Mouse (Mus musculus) kidney, adult 2 months (tissue): ENCODE measurements around the gene Fbxo39. TPM values are rescaled to one million over a fixed set of nuclear protein-coding genes. Genes with fewer than 3 reads are reported as not detected.

ENCODE experiments used
- DNase-seq: peaks from one replicate; pipeline ENCODE4 v3.0.0; 2021
- H3K27ac ChIP-seq: fragments of 200-500 bp; 2 replicates; pipeline ENCODE4 v1.5.1; 2012; ENCODE audit warnings: low read depth, low read length, control low read depth, inconsistent platforms; ENCODE audit not compliant: insufficient read depth
- H3K27me3 ChIP-seq: fragments of 200-500 bp; replicated peaks from 2 replicates; pipeline ENCODE4 v1.6.1; 2012; ENCODE audit warnings: mild to moderate bottlenecking, moderate library complexity, low read length, inconsistent platforms; ENCODE audit not compliant: control insufficient read depth, insufficient read depth
- H3K36me3 ChIP-seq: fragments of 200-500 bp; 2 replicates; pipeline ENCODE4 v1.6.1; 2012; ENCODE audit warnings: mild to moderate bottlenecking, moderate library complexity, low read length, inconsistent platforms; ENCODE audit not compliant: control insufficient read depth, insufficient read depth
- H3K4me1 ChIP-seq: fragments of 200-500 bp; 2 replicates; pipeline ENCODE4 v1.6.1; 2011; ENCODE audit warnings: low read length; ENCODE audit not compliant: control insufficient read depth, insufficient read depth
- H3K4me3 ChIP-seq: fragments of 200-500 bp; 2 replicates; pipeline ENCODE4 v1.5.1; 2011; ENCODE audit warnings: mild to moderate bottlenecking, low read depth, low read length, control low read depth; ENCODE audit not compliant: insufficient read depth
- CTCF ChIP-seq: fragments of 200-500 bp; conservative IDR thresholded peaks from 2 replicates; pipeline ENCODE4 v1.5.1; 2011; ENCODE audit warnings: low read depth, mild to moderate bottlenecking, control low read depth, low read length, moderate library complexity, mixed read lengths; ENCODE audit not compliant: insufficient read depth, insufficient read length
- POLR2A ChIP-seq: fragments of 200-500 bp; IDR thresholded peaks from one replicate; pipeline ENCODE4 v1.6.1; 2011; ENCODE audit warnings: low read depth, low read length, control low read depth
- WGBS: fragments of 180-500 bp; shearing (Covaris S2); methylation state at CpG from one replicate; pipeline ENCODE4 v1.1.7; 2018; 5-methylcytosine and 5-hydroxymethylcytosine counted together
- polyA plus RNA-seq: library from polyadenylated mRNA; depleted of rRNA; stranded (reverse); fragments of >200 nt; gene quantifications from 2 replicates; pipeline ENCODE4 v1.2.3, GENCODE M21; 2012

The Fbxo39 gene
- polyA plus RNA-seq, 1 experiment = 0.11 TPM

DNA sequence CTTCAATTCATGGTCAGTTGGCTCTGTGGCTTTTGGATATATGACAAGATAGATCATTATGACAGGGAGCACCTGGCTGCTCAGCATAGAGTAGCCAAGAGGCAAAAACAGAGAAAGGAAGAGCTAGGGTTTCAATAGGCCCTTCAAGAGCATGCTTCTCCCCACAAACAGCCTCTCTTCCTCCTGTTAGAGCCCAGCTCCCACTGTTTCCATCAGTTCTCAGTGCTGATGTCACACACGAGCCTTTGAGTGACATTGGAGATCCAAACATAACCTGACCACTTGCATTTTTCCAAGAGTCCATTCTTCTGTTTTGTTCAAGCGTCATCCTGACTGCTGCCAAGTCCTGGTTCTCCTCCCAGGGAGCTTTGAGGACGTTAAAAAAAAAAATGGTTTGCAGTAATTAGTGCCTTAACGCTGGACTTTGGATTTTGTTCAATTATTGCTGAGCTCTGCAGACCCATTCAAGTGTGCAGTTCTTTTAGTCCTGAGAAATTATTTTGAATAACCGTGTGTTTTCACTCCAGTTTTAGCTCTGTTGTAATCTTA lies 32.3 kb upstream of the Fbxo39 start:
- H3K36me3 ChIP-seq = no peaks in the 10 kb centered on the region
- 29% methylated on average over 5 of the region's 5 CpGs for WGBS
- DNase-seq = peak; percentile 86
- TF ChIP-seq CTCF (no peak), POLR2A (no peak)
- H3K4me1 ChIP-seq = peaks cover 18% of the 10 kb centered on the region; the same call in 1 of the 2 replicates
- H3K4me3 ChIP-seq = no peak overlapping the region
- H3K27ac ChIP-seq = peak overlapping the region; percentile 79
- H3K27me3 ChIP-seq = no peaks in the 10 kb centered on the region

- TF ChIP-seq POLR2A (no peak), CTCF (no peak)
- Histone ChIP-seq H3K36me3 (no peaks in the 10 kb centered on the region), H3K4me3 (no peak overlapping the region), H3K4me1 (peaks cover 18% of the 10 kb centered on the region; the same call in 1 of the 2 replicates), H3K27ac (peak overlapping the region; percentile 71; the same call in 1 of the 2 replicates), H3K27me3 (no peaks in the 10 kb centered on the region)
- DNase-seq = peak; percentile 79
- 75% methylated on average over 16 of the region's 16 CpGs for WGBS
These were observed 30.6 kb upstream of the Fbxo39 start for GRCm38 (mm10) chr11:72283486-72284224.

DNA sequence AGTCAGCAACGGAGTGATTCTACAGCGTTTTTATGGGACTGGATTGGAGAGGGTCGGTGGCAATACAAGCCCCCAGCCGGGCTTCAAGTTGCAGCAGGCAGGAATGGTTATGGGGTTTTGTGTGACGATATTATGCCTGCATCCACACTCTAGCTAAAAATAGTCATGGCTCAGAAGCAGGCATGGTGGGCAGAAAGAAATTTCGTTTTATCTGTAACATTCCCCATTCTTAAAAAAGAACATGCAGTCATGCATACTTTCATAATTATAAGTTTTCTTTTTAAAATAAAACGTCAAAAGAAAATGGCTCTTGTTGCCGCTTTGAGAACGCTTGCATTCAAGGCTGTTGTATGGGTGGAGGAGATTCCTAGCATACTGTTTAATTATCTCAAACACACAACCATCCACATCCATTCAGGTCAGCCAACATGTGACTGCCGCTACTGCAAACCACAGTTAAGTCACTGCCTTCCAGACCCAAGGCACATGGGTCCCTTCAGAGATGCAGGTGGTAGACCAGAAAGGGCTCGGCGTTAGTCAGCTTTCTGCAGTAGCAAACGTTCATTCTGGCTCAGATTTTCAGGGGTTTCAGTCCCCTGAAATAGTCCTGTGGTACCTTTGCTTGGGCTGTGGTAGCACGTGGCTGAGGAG lies 29.6 kb upstream of the Fbxo39 start:
- H3K4me3 ChIP-seq = no peak overlapping the region
- H3K27me3 ChIP-seq = no peaks in the 10 kb centered on the region
- WGBS = 86% methylated on average over 14 of the region's 14 CpGs
- no peaks in the 10 kb centered on the region for H3K36me3 ChIP-seq
- peaks cover 18% of the 10 kb centered on the region; the same call in 1 of the 2 replicates for H3K4me1 ChIP-seq
- no peak for TF ChIP-seq POLR2A
- TF ChIP-seq CTCF = no peak
- no peak overlapping the region for H3K27ac ChIP-seq
- no peak for DNase-seq

GRCm38 (mm10) chr11:72285971-72286480 lies 28.2 kb upstream of the Fbxo39 start:
- no peaks in the 10 kb centered on the region for H3K27me3 ChIP-seq
- no peaks in the 10 kb centered on the region for H3K36me3 ChIP-seq
- no peak for DNase-seq
- no peak overlapping the region for H3K4me3 ChIP-seq
- WGBS = 87% methylated on average over 6 of the region's 6 CpGs
- peaks cover 18% of the 10 kb centered on the region; the same call in 1 of the 2 replicates for H3K4me1 ChIP-seq
- TF ChIP-seq CTCF (no peak), POLR2A (no peak)
- no peak overlapping the region for H3K27ac ChIP-seq

DNA sequence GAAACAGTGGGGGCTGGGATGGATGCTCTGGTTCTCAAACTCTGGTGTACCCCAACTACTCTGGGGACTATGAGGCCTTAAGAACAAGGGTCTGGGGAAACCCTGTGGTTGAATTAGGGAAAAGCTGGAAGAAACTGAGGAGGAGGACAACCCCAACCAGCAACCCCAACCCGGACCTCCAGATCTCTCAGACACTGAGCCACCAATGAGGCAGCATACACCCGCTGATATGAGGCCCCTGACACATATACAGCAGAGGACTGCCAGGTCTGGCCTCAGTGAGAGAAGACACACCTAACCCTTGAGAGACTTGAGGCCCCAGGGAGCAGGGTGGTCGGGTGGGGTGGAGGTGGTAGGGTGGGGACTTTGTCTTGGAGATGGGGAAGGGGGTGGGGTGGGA lies 27.6 kb upstream of the Fbxo39 start:
- no peak for DNase-seq
- no peak overlapping the region for H3K27ac ChIP-seq
- H3K4me3 ChIP-seq = no peak overlapping the region
- TF ChIP-seq POLR2A (no peak), CTCF (no peak)
- no peaks in the 10 kb centered on the region for H3K27me3 ChIP-seq
- WGBS = 89% methylated on average over 3 of the region's 3 CpGs
- H3K4me1 ChIP-seq = peaks cover 15% of the 10 kb centered on the region; the same call in 1 of the 2 replicates
- H3K36me3 ChIP-seq = no peaks in the 10 kb centered on the region

- Histone ChIP-seq H3K36me3 (no peaks in the 10 kb centered on the region), H3K4me3 (no peak overlapping the region), H3K27ac (no peak overlapping the region), H3K4me1 (peaks cover 12% of the 10 kb centered on the region; the same call in 1 of the 2 replicates), H3K27me3 (no peaks in the 10 kb centered on the region)
- WGBS = 91% methylated on average over 2 of the region's 2 CpGs
- no peak for DNase-seq
- no peak for TF ChIP-seq CTCF
- TF ChIP-seq POLR2A = no peak
These were observed 27.1 kb upstream of the Fbxo39 start for GRCm38 (mm10) chr11:72287126-72287525.

- Histone ChIP-seq H3K4me3 (no peak overlapping the region), H3K36me3 (no peaks in the 10 kb centered on the region), H3K4me1 (peaks cover 12% of the 10 kb centered on the region; the same call in 1 of the 2 replicates), H3K27me3 (no peaks in the 10 kb centered on the region), H3K27ac (no peak overlapping the region)
- no peak for DNase-seq
- 78% methylated on average over 3 of the region's 3 CpGs for WGBS
- TF ChIP-seq CTCF (no peak), POLR2A (no peak)
These were observed 26.7 kb upstream of the Fbxo39 start for GRCm38 (mm10) chr11:72287543-72287942.
